Mouse (Mus musculus): Measurements from ENCODE around the gene Nbea. TPM values are rescaled to one million over a fixed set of nuclear protein-coding genes. Genes with fewer than 3 reads are reported as not detected.

The Nbea gene
- polyA plus RNA-seq, 1 experiment from 2014 or later = 15.7 TPM

GRCm38 (mm10) chr3:55782056-55782687 is 401.3 kb downstream of the Nbea start, which contains the start of gene Mab21l1:
TSS of gene Mab21l1 (plus strand) at chr3:55782510.
- peaks cover 64% of the 10 kb centered on the region for H3K27me3 ChIP-seq (ENCODE audit: control insufficient read depth, insufficient read depth, low read length)
- H3K9ac ChIP-seq (ENCODE audit: low read length) = peak within 1 kb of the TSS; percentile 31
- no peaks in the 10 kb centered on the region for H3K36me3 ChIP-seq (ENCODE audit: control insufficient read depth, insufficient read depth, low read length)
- peaks cover 19 to 24% of the 10 kb centered on the region in 2 experiments; a peak in 3 of 4 replicates for H3K4me1 ChIP-seq (ENCODE audit: control insufficient read depth in 2 of 2, insufficient read depth in 2 of 2, low read length in 2 of 2)
- peak within 1 kb of the TSS; percentile 33 to 36 for H3K4me3 ChIP-seq (ENCODE audit: control insufficient read depth in 1 of 2, insufficient read depth in 1 of 2, low read depth in 1 of 2, low read length in 2 of 2)
- no peak for ATAC-seq (ENCODE audit: insufficient number of reproducible peaks, insufficient read depth, low FRiP score, low read depth)
- no peaks in the 10 kb centered on the region for H3K9me3 ChIP-seq (ENCODE audit: control insufficient read depth, low read length)
- no peak within 1 kb of the TSS for H3K27ac ChIP-seq (replicated peaks in 1 of 2; ENCODE audit: control insufficient read depth in 1 of 2, insufficient read depth in 1 of 2, low read depth in 2 of 2, low read length in 2 of 2)
- WGBS = 20% methylated on average over 16 of the region's 16 CpGs
- peak within 1 kb of the TSS; percentile 65 for H3K4me2 ChIP-seq (ENCODE audit: low read length)

- H3K4me1 ChIP-seq (ENCODE audit: control insufficient read depth in 2 of 2, insufficient read depth in 2 of 2, low read length in 2 of 2) = peaks cover 19 to 24% of the 10 kb centered on the region in 2 experiments; a peak in 3 of 4 replicates
- no peak overlapping the region for H3K4me3 ChIP-seq (ENCODE audit: control insufficient read depth in 1 of 2, insufficient read depth in 1 of 2, low read depth in 1 of 2, low read length in 2 of 2)
- peaks cover 58% of the 10 kb centered on the region for H3K27me3 ChIP-seq (ENCODE audit: control insufficient read depth, insufficient read depth, low read length)
- H3K36me3 ChIP-seq (ENCODE audit: control insufficient read depth, insufficient read depth, low read length) = no peaks in the 10 kb centered on the region
- H3K4me2 ChIP-seq (ENCODE audit: low read length) = no peak overlapping the region
- 38% methylated on average over 5 of the region's 5 CpGs for WGBS
- no peak for ATAC-seq (ENCODE audit: insufficient number of reproducible peaks, insufficient read depth, low FRiP score, low read depth)
- no peak overlapping the region for H3K27ac ChIP-seq (replicated peaks in 1 of 2; ENCODE audit: control insufficient read depth in 1 of 2, insufficient read depth in 1 of 2, low read depth in 2 of 2, low read length in 2 of 2)
- H3K9ac ChIP-seq (ENCODE audit: low read length) = no peak overlapping the region
- H3K9me3 ChIP-seq (ENCODE audit: control insufficient read depth, low read length) = no peaks in the 10 kb centered on the region
Measured at GRCm38 (mm10) chr3:55781429-55782055, 402.0 kb downstream of the Nbea start.

- 6% methylated on average over 53 of the region's 53 CpGs for WGBS
- no peak for ATAC-seq (ENCODE audit: insufficient number of reproducible peaks, insufficient read depth, low FRiP score, low read depth)
- Histone ChIP-seq H3K36me3 (ENCODE audit: control insufficient read depth, insufficient read depth, low read length) (no peaks in the 10 kb centered on the region), H3K4me2 (ENCODE audit: low read length) (peak overlapping the region; percentile 65), H3K4me1 (ENCODE audit: control insufficient read depth in 2 of 2, insufficient read depth in 2 of 2, low read length in 2 of 2) (peaks cover 19 to 24% of the 10 kb centered on the region in 2 experiments; a peak in 3 of 4 replicates), H3K4me3 (ENCODE audit: control insufficient read depth in 1 of 2, insufficient read depth in 1 of 2, low read depth in 1 of 2, low read length in 2 of 2) (peak overlapping the region; percentile 24 to 37), H3K9me3 (ENCODE audit: control insufficient read depth, low read length) (no peaks in the 10 kb centered on the region), H3K27me3 (ENCODE audit: control insufficient read depth, insufficient read depth, low read length) (peaks cover 47% of the 10 kb centered on the region), H3K27ac (replicated peaks in 1 of 2; ENCODE audit: control insufficient read depth in 1 of 2, insufficient read depth in 1 of 2, low read depth in 2 of 2, low read length in 2 of 2) (no peak overlapping the region), H3K9ac (ENCODE audit: low read length) (0 out of 2 replicates have a peak overlapping the region, but pooled peaks have one; percentile 18)
Measured at GRCm38 (mm10) chr3:55780120-55781070, 403.1 kb downstream of the Nbea start.

- H3K9ac ChIP-seq (ENCODE audit: low read length) = no peak overlapping the region
- no peaks in the 10 kb centered on the region for H3K9me3 ChIP-seq (ENCODE audit: control insufficient read depth, low read length)
- no peak overlapping the region for H3K4me3 ChIP-seq (ENCODE audit: control insufficient read depth in 1 of 2, insufficient read depth in 1 of 2, low read depth in 1 of 2, low read length in 2 of 2)
- ATAC-seq (ENCODE audit: insufficient number of reproducible peaks, insufficient read depth, low FRiP score, low read depth) = no peak
- no peaks in the 10 kb centered on the region for H3K36me3 ChIP-seq (ENCODE audit: control insufficient read depth, insufficient read depth, low read length)
- 69% methylated on average over 8 of the region's 8 CpGs for WGBS
- H3K4me1 ChIP-seq (ENCODE audit: control insufficient read depth in 2 of 2, insufficient read depth in 2 of 2, low read length in 2 of 2) = peaks cover 17 to 24% of the 10 kb centered on the region in 2 experiments; a peak in 3 of 4 replicates
- H3K4me2 ChIP-seq (ENCODE audit: low read length) = no peak overlapping the region
- no peak overlapping the region for H3K27ac ChIP-seq (replicated peaks in 1 of 2; ENCODE audit: control insufficient read depth in 1 of 2, insufficient read depth in 1 of 2, low read depth in 2 of 2, low read length in 2 of 2)
- peaks cover 44% of the 10 kb centered on the region for H3K27me3 ChIP-seq (ENCODE audit: control insufficient read depth, insufficient read depth, low read length)
Measured at GRCm38 (mm10) chr3:55778764-55779730, 404.5 kb downstream of the Nbea start.

- H3K9ac ChIP-seq (ENCODE audit: low read length) = no peak overlapping the region
- peaks cover 33% of the 10 kb centered on the region for H3K27me3 ChIP-seq (ENCODE audit: control insufficient read depth, insufficient read depth, low read length)
- no peak overlapping the region for H3K4me2 ChIP-seq (ENCODE audit: low read length)
- WGBS = 62% methylated on average over 4 of the region's 4 CpGs
- H3K4me3 ChIP-seq (ENCODE audit: control insufficient read depth in 1 of 2, insufficient read depth in 1 of 2, low read depth in 1 of 2, low read length in 2 of 2) = no peak overlapping the region
- ATAC-seq (ENCODE audit: insufficient number of reproducible peaks, insufficient read depth, low FRiP score, low read depth) = no peak
- H3K36me3 ChIP-seq (ENCODE audit: control insufficient read depth, insufficient read depth, low read length) = no peaks in the 10 kb centered on the region
- no peaks in the 10 kb centered on the region for H3K9me3 ChIP-seq (ENCODE audit: control insufficient read depth, low read length)
- H3K4me1 ChIP-seq (ENCODE audit: control insufficient read depth in 2 of 2, insufficient read depth in 2 of 2, low read length in 2 of 2) = peaks cover 7 to 12% of the 10 kb centered on the region in 2 experiments; a peak in 3 of 4 replicates
- H3K27ac ChIP-seq (replicated peaks in 1 of 2; ENCODE audit: control insufficient read depth in 1 of 2, insufficient read depth in 1 of 2, low read depth in 2 of 2, low read length in 2 of 2) = no peak overlapping the region
Measured at GRCm38 (mm10) chr3:55777501-55777900, 406.0 kb downstream of the Nbea start.

GRCm38 (mm10) chr3:55775753-55776152 is 407.7 kb downstream of the Nbea start:
- H3K4me1 ChIP-seq (ENCODE audit: control insufficient read depth in 2 of 2, insufficient read depth in 2 of 2, low read length in 2 of 2) = peaks cover 6 to 9% of the 10 kb centered on the region in 2 experiments; a peak in 3 of 4 replicates

More at GRCm38 (mm10) chr3:55775753-55776152, 407.7 kb downstream of the Nbea start:
- Histone ChIP-seq H3K4me2 (ENCODE audit: low read length) (no peak overlapping the region), H3K9ac (ENCODE audit: low read length) (no peak overlapping the region), H3K4me3 (ENCODE audit: control insufficient read depth in 1 of 2, insufficient read depth in 1 of 2, low read depth in 1 of 2, low read length in 2 of 2) (no peak overlapping the region), H3K27ac (replicated peaks in 1 of 2; ENCODE audit: control insufficient read depth in 1 of 2, insufficient read depth in 1 of 2, low read depth in 2 of 2, low read length in 2 of 2) (no peak overlapping the region), H3K27me3 (ENCODE audit: control insufficient read depth, insufficient read depth, low read length) (peaks cover 17% of the 10 kb centered on the region), H3K9me3 (ENCODE audit: control insufficient read depth, low read length) (no peaks in the 10 kb centered on the region), H3K36me3 (ENCODE audit: control insufficient read depth, insufficient read depth, low read length) (0 out of 2 replicates have a peak, but pooled peaks cover 3% of the 10 kb centered on the region)
- WGBS = 91% methylated on average over 6 of the region's 6 CpGs
- ATAC-seq (ENCODE audit: insufficient number of reproducible peaks, insufficient read depth, low FRiP score, low read depth) = no peak
